Mouse (Mus musculus) bone marrow, adult 2 months (tissue): ENCODE results near the gene Gm5741.

Experiments
- CTCF ChIP-seq: fragments of 200-500 bp; IDR thresholded peaks from 2 replicates; pipeline ENCODE4 v1.5.1; 2011; ENCODE audit warnings: low read length, control low read depth; ENCODE audit not compliant: control insufficient read depth, insufficient read depth
- POLR2A ChIP-seq: fragments of 200-500 bp; IDR thresholded peaks from 2 replicates; pipeline ENCODE4 v1.6.1; 2011; ENCODE audit warnings: low read depth, mild to moderate bottlenecking, control low read depth, low read length, borderline replicate concordance; ENCODE audit not compliant: control insufficient read depth

GRCm38 (mm10) chr8:85073041-85073612 is 5.3 kb upstream of the Gm5741 start:
- TF ChIP-seq CTCF, result no peak
- TF ChIP-seq POLR2A, result no peak
